Mouse (Mus musculus) olfactory bulb, adult 2 months (tissue): ENCODE measurements at regions not wholly inside any gene's neighbourhood (a gene's known extent, or its start where the extent isn't known, plus 50 kb on each side); places are given as distances from the start of the nearest gene placed in this dataset.

Experiments used
- CTCF ChIP-seq: fragments of 200-500 bp; IDR thresholded peaks from 2 replicates; pipeline ENCODE4 v1.5.1; 2012; ENCODE audit warnings: low read depth, mild to moderate bottlenecking, low read length, moderate library complexity; ENCODE audit not compliant: insufficient read depth
- POLR2A ChIP-seq: fragments of 200-500 bp; IDR thresholded peaks from 2 replicates; pipeline ENCODE4 v1.6.1; 2012; ENCODE audit warnings: mild to moderate bottlenecking, low read depth, low read length, moderate library complexity; ENCODE audit not compliant: insufficient read depth

GRCm38 (mm10) chr1:136759164-136759563, 134.5 kb downstream of the Zfp281 start:
- TF ChIP-seq CTCF (no peak), POLR2A (no peak)
